In genomic region chr13:109261642-109262220, GRCm38 (mm10) we compare ENCODE assay signal across 8 mouse cellular contexts.
DNase-seq lines count a peak whose midpoint lies in the region; ATAC-seq lines count a peak whose summit lies in the region.

No protein-coding gene starts in this region.

- no peaks in the 10 kb centered on the region for H3K9me3 ChIP-seq in heart, embryonic 14.5 days (ENCODE audit: control insufficient read depth, low read length)
- H3K9me3 ChIP-seq in limb, embryonic 10.5 days (replicated peaks) = no peaks in the 10 kb centered on the region

- H3K9ac ChIP-seq in heart, embryonic 14.5 days (ENCODE audit: low read length) = no peak overlapping the region

- H3K36me3 ChIP-seq in heart, embryonic 14.5 days (ENCODE audit: control insufficient read depth, insufficient read depth, low read length) = no peaks in the 10 kb centered on the region
- no peaks in the 10 kb centered on the region for H3K36me3 ChIP-seq in limb, embryonic 10.5 days

- no peaks in the 10 kb centered on the region for H3K27me3 ChIP-seq in heart, embryonic 14.5 days (ENCODE audit: control insufficient read depth, insufficient read depth, low read length)
- no peaks in the 10 kb centered on the region for H3K27me3 ChIP-seq in limb, embryonic 10.5 days (ENCODE audit: low read depth, poor library complexity, severe bottlenecking)

- peaks cover 0 to 3% of the 10 kb centered on the region in 2 experiments; a peak in 1 of 4 replicates for H3K4me1 ChIP-seq in heart, embryonic 14.5 days (ENCODE audit: control insufficient read depth in 2 of 2, insufficient read depth in 2 of 2, low read length in 2 of 2)
- H3K4me1 ChIP-seq in limb, embryonic 10.5 days = peaks cover 67% of the 10 kb centered on the region

- peak overlapping the region in 1 of 2 experiments; percentile 61; a peak in 1 of 4 replicates for H3K4me3 ChIP-seq in heart, embryonic 14.5 days (ENCODE audit: control insufficient read depth in 1 of 2, insufficient read depth in 1 of 2, low read depth in 1 of 2, low read length in 2 of 2)
- H3K4me3 ChIP-seq in limb, embryonic 10.5 days = peak overlapping the region; percentile 59

- WGBS in heart, embryonic 14.5 days = 19% methylated on average over 5 of the region's 5 CpGs
- WGBS in limb, embryonic 10.5 days = 43% methylated on average over 5 of the region's 5 CpGs

- H3K4me2 ChIP-seq in heart, embryonic 14.5 days (ENCODE audit: low read length) = peak overlapping the region; percentile 97

- DNase-seq in heart, adult 9 months (ENCODE audit: low spot score in 2 of 2) = no peak
- DNase-seq in c-Kit-positive CD71-negative TER-119-negative erythroid progenitor cells, embryonic 14.5 days (ENCODE audit: low read depth) = peak; percentile 29
- no peak for DNase-seq in limb, embryonic 10.5 days (ENCODE audit: low spot score)
- no peak for DNase-seq in gastrocnemius, postnatal 10 days
- no peak for DNase-seq in thymus, postnatal 10 days (ENCODE audit: low spot score in 2 of 2)
- DNase-seq in spleen, postnatal 10 days (ENCODE audit: low spot score in 2 of 2) = no peak

- ATAC-seq in heart, embryonic 14.5 days (ENCODE audit: insufficient number of reproducible peaks, insufficient read depth, low FRiP score, low read depth) = no peak
- ATAC-seq in monocyte, adult 5-6 weeks (replicated peaks; ENCODE audit: insufficient number of reproducible peaks, low FRiP score, low TSS enrichment, poor library complexity, severe bottlenecking) = peak; percentile 82

- H3K27ac ChIP-seq in heart, embryonic 14.5 days (replicated peaks in 1 of 2; ENCODE audit: control insufficient read depth in 1 of 2, insufficient read depth in 1 of 2, low read depth in 2 of 2, low read length in 2 of 2) = 0 out of 4 replicates have a peak overlapping the region, but pooled peaks of 1 of the 2 experiments have one; percentile 34
- peak overlapping the region; percentile 94 for H3K27ac ChIP-seq in limb, embryonic 10.5 days
